Mouse (Mus musculus) left cerebral cortex, postnatal 25 days (tissue): ENCODE measurements at regions not wholly inside any gene's neighbourhood (a gene's known extent, or its start where the extent isn't known, plus 50 kb on each side); places are given as distances from the start of the nearest gene placed in this dataset.

Experiments used
- DNase-seq, 2 experiments: peaks; one replicate each; pipeline ENCODE4 v3.0.0; 2022; ENCODE audit warnings: low spot score in 2 of 2, mixed read lengths in 1 of 2
- intact Hi-C: fragments of 180-260 bp; cut with DNase I; formaldehyde crosslinking; loops from one replicate; pipeline ENCODE4 v1.15.1; 2025

DNA sequence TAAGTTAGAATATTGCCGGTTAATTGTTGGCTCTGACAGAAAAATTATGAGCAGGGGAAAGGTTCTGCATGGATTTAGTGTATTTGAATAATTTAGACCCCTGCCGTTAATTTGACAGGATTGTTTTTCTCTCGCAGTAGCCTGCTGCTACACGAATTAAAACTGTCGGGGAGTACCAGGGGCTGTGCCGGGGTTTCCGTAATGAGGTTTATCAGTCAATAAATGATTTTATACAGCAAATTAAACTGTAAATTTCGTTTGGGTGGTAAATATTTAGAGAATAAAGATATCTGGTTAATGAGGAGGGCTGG is 339.8 kb upstream of the Dynlrb2 start:
- intact Hi-C loops = no loop called here
- DNase-seq = no peak

GRCm38 (mm10) chr8:116164190-116164988 is 340.4 kb upstream of the Dynlrb2 start:
- DNase-seq = no peak
- intact Hi-C loops = no loop called here

DNA sequence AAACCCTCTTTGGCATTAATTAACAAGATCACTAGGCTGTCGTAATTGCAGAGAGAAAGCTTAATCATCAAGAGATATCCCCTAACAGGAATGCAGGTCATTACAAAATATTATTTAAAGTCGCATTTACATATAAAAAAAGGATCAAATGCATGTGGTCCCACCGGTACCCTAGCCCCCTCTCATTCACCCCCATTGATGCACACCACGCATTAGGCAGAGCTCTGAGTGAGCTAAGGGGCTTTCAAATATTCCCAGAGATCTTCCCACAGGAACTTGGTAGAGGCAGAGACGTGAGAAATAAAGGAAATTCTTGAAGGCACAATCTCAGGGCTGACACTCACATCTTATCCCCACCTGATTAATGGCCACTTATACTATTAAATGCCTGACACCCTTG is 343.8 kb upstream of the Dynlrb2 start:
- intact Hi-C loops = no loop called here
- DNase-seq = no peak

DNA sequence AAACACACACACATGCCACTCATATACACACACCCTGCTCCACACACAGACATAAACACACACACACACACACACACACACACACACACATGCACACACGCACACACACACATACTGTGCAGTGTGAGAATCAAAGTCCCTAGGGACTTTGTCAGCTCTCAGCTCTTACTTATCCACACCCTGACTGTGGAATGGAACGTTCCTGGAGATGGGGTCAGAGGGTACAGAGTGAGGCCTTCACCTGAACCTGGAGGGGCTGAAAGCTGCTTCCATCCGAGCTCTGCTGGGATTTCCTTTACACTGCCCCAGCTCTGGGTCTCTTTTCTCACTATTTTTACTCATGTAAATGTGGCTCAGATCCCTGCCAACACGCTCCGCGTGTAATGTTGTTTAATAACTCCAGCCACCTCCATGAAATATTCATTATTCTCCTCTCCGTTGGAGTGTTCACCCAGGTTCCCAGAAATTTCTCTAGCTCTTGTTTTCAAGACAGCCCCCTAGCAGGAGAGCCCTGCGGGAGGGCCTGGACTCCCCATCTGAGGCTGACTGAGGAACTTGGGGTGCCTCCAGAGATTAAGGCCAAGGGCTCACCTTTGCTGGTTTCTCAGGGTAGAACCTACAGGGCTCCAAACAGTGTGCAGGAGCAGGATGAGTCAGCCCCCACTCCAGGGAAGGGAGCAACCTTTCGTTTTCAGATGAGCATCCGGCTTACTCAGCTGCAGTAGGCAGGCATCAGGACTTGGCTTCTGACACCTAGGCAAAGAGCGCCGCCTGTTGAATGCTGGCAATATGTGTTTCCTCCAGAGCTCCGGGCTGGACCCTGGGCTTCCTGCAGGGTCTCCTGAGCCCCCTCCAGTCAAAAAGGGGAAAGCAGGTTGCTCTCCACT is 360.8 kb upstream of the Dynlrb2 start:
- DNase-seq = peak; percentile 56 to 65
- intact Hi-C loops = loop anchor here (10.0 kb wide), 1 partner anchor 1369 kb away; no protein-coding TSS in a partner anchor

GRCm38 (mm10) chr8:116141363-116141762 is 363.4 kb upstream of the Dynlrb2 start:
- DNase-seq = no peak
- intact Hi-C loops = loop anchor here (10.0 kb wide), 1 partner anchor 1367 kb away; no protein-coding TSS in a partner anchor

GRCm38 (mm10) chr8:116139934-116140333 is 364.8 kb upstream of the Dynlrb2 start:
- intact Hi-C loops = loop anchor here (10.0 kb wide), 1 partner anchor 1365 kb away; no protein-coding TSS in a partner anchor

DNA sequence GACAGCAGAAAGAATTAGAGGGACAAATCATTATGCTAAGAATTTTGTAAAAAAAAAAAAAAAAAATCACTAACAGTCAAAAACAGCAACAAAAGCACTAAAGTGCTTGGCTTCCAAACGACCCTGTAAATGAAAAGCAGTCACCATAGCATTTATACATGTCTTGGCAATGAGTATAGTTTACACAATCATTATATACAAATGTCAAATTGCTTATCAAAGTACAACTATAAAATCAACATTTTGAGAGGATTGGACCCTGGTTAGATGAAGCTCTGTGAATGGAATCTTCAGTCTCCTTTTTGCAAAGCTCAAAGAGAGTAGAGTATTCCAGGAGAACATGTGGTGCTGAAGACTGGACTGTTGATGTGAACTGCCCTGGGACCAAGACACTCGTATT is 367.0 kb upstream of the Dynlrb2 start:
- no peak for DNase-seq
- intact Hi-C loops = no loop called here

More at GRCm38 (mm10) chr8:116139934-116140333, 364.8 kb upstream of the Dynlrb2 start:
- no peak for DNase-seq

DNA sequence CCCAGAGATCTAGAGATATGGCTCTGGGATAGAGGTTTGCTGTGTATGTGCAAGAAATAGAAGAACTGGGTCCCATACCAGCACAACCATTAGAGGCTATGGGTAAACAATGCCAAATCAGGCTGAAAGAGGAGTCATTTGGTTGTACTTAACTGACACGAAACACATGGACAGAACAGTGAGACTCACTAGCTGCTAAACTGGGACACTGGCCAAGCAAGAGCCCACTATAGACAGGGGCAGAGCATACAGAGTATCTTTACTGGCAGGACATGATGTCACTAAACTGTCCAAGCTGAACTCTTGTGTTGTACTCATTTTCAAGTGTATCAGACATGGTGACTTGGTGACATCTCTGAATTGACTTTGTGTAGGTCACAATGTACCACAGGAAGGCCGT is 371.3 kb upstream of the Dynlrb2 start:
- intact Hi-C loops = no loop called here
- no peak for DNase-seq

DNA sequence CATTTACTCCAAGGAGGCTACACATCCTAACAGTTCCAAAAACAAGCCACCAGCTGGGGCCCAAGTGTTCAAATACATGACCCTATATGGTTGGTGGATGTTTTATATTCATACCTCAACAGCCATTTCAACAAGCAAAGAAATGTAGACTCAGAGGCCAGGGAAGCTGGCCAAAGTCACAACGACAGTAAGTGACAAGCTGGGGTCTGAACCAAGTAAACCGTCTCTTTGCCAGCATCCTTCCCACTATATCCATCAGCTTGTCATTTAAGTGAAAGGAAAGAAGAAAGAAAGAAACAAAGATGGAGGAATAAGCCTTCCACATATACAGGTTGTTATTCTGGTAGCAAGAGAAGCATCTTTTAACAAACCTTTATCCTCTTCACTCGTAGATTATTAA is 371.7 kb upstream of the Dynlrb2 start:
- intact Hi-C loops = no loop called here

DNA sequence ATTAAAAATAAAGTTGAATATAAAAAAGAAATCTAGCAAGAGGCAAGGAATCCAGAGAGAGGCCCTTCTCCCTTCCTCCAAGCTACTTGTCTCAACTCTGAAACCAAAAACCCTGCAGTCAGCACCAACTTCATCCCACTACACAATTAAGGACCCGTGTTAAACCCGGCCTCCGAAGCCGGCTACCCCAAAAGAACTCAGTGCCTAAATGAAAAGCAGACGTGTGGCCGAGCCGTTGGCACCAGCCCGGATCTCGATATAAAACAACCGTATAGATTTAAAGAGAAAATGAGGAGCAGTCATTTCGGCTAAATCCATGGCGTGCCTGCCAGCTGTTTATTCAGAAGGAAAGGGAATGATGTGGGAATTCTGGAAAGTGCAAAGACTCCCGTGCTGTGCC is 384.7 kb upstream of the Dynlrb2 start:
- DNase-seq = no peak
- intact Hi-C loops = no loop called here

More for the DNA sequence above, 371.7 kb upstream of the Dynlrb2 start:
- no peak for DNase-seq

DNA sequence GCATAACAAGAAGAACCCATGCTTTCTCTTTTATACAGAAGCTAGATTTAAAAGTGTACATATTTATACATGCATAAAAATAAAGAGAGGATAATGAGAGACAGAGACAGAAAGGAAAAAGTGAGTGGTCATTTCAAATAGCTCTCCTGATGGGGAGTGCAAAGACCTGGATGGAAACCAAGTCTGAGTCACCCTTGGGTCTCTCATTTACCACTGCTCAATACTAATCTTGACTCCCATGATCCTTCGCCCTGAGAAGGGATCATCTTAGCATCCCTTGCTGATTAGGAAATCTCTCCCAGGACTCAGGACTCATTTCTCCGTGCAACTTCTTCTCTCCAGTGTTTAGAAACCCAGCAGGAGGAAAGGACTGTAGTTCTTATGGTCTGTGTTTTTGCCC is 386.9 kb upstream of the Dynlrb2 start:
- intact Hi-C loops = no loop called here
- DNase-seq = no peak

- DNase-seq = no peak
- intact Hi-C loops = no loop called here
These were observed 388.1 kb upstream of the Dynlrb2 start for GRCm38 (mm10) chr8:116116625-116117024.

- DNase-seq = peak; percentile 14 to 51
- intact Hi-C loops = no loop called here
These were observed 388.9 kb upstream of the Dynlrb2 start for GRCm38 (mm10) chr8:116115811-116116372.

DNA sequence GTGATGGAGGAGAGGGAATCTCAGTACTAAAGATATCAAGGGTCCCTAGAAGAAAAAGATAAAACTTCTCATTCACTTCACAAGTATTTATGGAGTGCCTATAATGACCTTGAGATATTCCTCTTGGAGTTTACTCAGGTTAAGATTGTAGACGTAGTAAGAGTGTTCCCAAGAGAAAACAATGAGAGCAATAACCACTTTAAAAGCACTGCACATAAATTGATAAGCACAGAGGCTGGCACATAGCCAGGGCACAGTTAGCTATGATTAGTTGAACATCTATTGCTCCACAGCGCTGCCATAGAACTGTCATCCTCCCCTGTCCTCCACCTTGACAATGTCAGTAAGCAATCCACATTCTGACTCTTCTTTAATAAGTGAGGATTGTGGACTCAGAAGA is 389.8 kb upstream of the Dynlrb2 start:
- intact Hi-C loops = no loop called here
- no peak for DNase-seq

GRCm38 (mm10) chr8:116114502-116114901 is 390.3 kb upstream of the Dynlrb2 start:
- intact Hi-C loops = no loop called here
- no peak for DNase-seq

GRCm38 (mm10) chr8:116111168-116111567 is 393.6 kb upstream of the Dynlrb2 start:
- intact Hi-C loops = no loop called here
- DNase-seq = peak; percentile 21 to 46

- intact Hi-C loops = no loop called here
- no peak for DNase-seq
These were observed 389.1 kb upstream of the Maf start for GRCm38 (mm10) chr8:116096666-116097065.

- no peak for DNase-seq
- intact Hi-C loops = no loop called here
These were observed 375.6 kb upstream of the Maf start for GRCm38 (mm10) chr8:116083156-116083555.

GRCm38 (mm10) chr8:116078849-116079407 is 371.3 kb upstream of the Maf start:
- intact Hi-C loops = no loop called here
- DNase-seq = no peak

GRCm38 (mm10) chr8:116071497-116071896 is 363.9 kb upstream of the Maf start:
- DNase-seq = no peak
- intact Hi-C loops = no loop called here
